Mouse (Mus musculus) lung, embryonic 14.5 days (tissue): ENCODE results near the gene Slc4a4. TPM values are rescaled to one million over a fixed set of nuclear protein-coding genes. Genes with fewer than 3 reads are reported as not detected.

ENCODE experiments used
- ATAC-seq: fragments of 200-750 bp; cut with Nextera tagmentation; 2 replicates; pipeline ENCODE4 v1.8.0; 2017; ENCODE audit warnings: mild to moderate bottlenecking, moderate TSS enrichment, moderate library complexity; ENCODE audit not compliant: insufficient read depth
- DNase-seq: peaks from one replicate; pipeline ENCODE4 v3.0.0-alpha.2; 2015
- H3K27ac ChIP-seq: fragments of 300-500 bp; sonication (generic); 2 replicates; pipeline ENCODE4 v1.5.1; 2014; ENCODE audit warnings: low read depth, mild to moderate bottlenecking, moderate library complexity
- H3K27me3 ChIP-seq: fragments of 300-500 bp; sonication (generic); 2 replicates; pipeline ENCODE4 v1.6.1; 2014; ENCODE audit warnings: low read length, control low read depth; ENCODE audit not compliant: insufficient read depth
- H3K36me3 ChIP-seq: fragments of 300-500 bp; sonication (generic); 2 replicates; pipeline ENCODE4 v1.6.1; 2014; ENCODE audit warnings: control low read depth; ENCODE audit not compliant: insufficient read depth
- H3K4me1 ChIP-seq: fragments of 300-500 bp; sonication (generic); 2 replicates; pipeline ENCODE4 v1.6.1; 2014; ENCODE audit warnings: antibody characterized with exemption, control low read depth; ENCODE audit not compliant: insufficient read depth
- H3K4me2 ChIP-seq: fragments of 300-500 bp; sonication (generic); 2 replicates; pipeline ENCODE4 v1.6.1; 2014; ENCODE audit warnings: mild to moderate bottlenecking
- H3K4me3 ChIP-seq: fragments of 300-500 bp; sonication (generic); 2 replicates; pipeline ENCODE4 v1.5.1; 2014; ENCODE audit warnings: low read depth, low read length
- H3K9ac ChIP-seq: fragments of 300-500 bp; sonication (generic); 2 replicates; pipeline ENCODE4 v1.6.1; 2014
- H3K9me3 ChIP-seq: fragments of 300-500 bp; sonication (generic); 2 replicates; pipeline ENCODE4 v1.6.1; 2016; ENCODE audit warnings: low read depth, low read length, control low read depth
- CTCF ChIP-seq: IDR thresholded peaks from 2 replicates; pipeline ENCODE4 v1.5.1; 2016; ENCODE audit warnings: antibody characterized with exemption, low read depth
- WGBS: fragments of 180-500 bp; shearing (Covaris S2); extraction: QIAGEN DNeasy Blood & Tissue Kit; methylation state at CpG from one replicate; pipeline ENCODE4 v1.1.7; 2014; 5-methylcytosine and 5-hydroxymethylcytosine counted together
- polyA plus RNA-seq: library from polyadenylated mRNA; unstranded; fragments of >200 nt; fragmentation: Nextera tagmentation; extraction: Ambion mirVana; gene quantifications from 2 replicates; pipeline ENCODE4 v1.2.1, GENCODE M21; 2014

The Slc4a4 gene
- polyA plus RNA-seq, 1 experiment from 2014 or later, result 5.2 TPM

DNA sequence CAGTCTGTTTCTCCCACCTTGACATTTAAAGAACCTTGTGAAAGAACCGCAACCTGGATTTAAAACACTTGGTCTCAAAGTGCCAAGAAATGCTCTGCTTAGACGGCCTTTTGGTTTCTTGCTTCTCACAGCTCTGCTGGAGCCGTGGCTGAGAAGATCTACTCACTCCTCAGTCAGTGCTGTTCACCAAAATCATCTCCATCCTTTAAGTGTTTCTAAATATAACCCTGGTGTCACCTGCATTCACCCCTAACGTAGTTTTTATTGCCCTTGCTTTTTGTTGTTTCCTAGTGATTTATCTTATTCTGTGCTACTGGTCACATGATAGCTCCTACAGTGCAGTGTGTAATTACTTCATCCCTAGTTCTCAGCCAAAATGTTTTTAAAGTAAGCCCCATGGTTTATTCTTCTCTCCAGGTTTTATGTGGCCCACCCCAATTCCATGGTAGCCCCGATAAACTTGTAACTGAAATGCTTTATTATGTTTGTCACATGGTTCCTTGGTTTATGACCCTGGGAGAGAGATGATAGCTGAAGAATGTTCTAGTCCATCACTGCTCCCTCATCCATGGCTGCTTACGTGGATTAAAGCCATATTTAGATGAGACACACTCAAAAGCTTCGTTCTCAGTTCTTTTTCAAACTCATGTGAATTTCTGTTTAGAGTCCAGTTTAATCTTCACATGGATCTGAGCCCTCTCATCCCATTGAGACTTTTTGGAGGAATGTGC is 323.5 kb downstream of the Slc4a4 start:
- ATAC-seq (no peak), DNase-seq (no peak)
- WGBS, result 75% methylated on average over 7 of the region's 7 CpGs

DNA sequence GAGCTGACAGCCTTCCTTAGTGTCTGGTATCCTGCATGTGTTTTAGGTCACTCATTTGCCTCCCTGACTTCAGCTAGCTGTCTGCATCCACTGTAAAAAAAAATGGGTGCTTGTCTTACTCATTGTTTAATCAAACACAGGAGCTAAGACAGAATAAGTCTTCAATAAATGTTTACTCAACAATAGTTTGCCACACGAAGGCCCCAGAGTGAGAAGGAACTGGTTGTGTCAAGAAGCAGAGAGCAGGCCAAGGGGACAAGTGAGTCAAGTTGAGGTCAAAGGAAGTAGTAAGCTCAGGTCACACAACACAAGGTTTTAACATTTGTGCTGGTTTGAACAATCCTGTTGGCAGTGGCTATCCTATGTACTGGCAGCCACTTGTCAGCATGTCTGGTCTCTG is 324.4 kb downstream of the Slc4a4 start:
- Histone ChIP-seq H3K36me3 (no peaks in the 10 kb centered on the region), H3K4me3 (no peak overlapping the region), H3K9ac (no peak overlapping the region), H3K9me3 (no peaks in the 10 kb centered on the region), H3K4me1 (no peaks in the 10 kb centered on the region), H3K27ac (no peak overlapping the region), H3K27me3 (no peaks in the 10 kb centered on the region), H3K4me2 (no peak overlapping the region)
- no peak for ATAC-seq
- TF ChIP-seq CTCF, result no peak
- DNase-seq, result no peak
- WGBS, result 13% methylated on average over 1 of the region's 1 CpGs

More for the DNA sequence above, 323.5 kb downstream of the Slc4a4 start:
- Histone ChIP-seq H3K4me1 (no peaks in the 10 kb centered on the region), H3K36me3 (no peaks in the 10 kb centered on the region), H3K4me3 (no peak overlapping the region), H3K27me3 (no peaks in the 10 kb centered on the region), H3K4me2 (no peak overlapping the region), H3K9ac (no peak overlapping the region), H3K9me3 (no peaks in the 10 kb centered on the region), H3K27ac (no peak overlapping the region)
- no peak for TF ChIP-seq CTCF

DNA sequence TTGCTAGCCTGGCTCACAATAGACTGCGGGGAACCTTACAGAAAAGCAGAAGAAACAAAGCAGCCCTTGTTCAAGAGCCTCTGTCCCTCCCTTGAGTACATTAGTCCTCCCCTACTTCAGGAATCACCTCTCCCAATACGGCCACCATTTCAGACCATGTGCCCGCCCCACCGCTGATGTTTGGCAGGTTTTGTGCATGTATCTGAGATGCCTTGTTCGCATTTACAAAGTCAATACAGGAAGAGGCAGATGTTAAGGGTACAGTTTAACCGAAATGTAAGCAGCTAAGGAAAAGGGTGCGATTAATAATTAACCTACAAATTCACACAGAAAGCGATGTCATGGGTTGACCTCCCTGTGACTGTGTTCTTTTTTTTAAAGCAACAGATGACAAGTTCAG is 331.6 kb downstream of the Slc4a4 start:
- H3K27ac ChIP-seq, result peak overlapping the region; percentile 72; the same call in 1 of the 2 replicates
- H3K9ac ChIP-seq, result no peak overlapping the region
- 0 out of 2 replicates have a peak overlapping the region, but pooled peaks have one; percentile 4 for H3K4me2 ChIP-seq
- no peak overlapping the region for H3K4me3 ChIP-seq
- DNase-seq (peak; percentile 60), ATAC-seq (peak; percentile 81)
- H3K27me3 ChIP-seq, result no peaks in the 10 kb centered on the region
- 64% methylated on average over 8 of the region's 8 CpGs for WGBS
- no peaks in the 10 kb centered on the region for H3K36me3 ChIP-seq
- no peaks in the 10 kb centered on the region for H3K4me1 ChIP-seq
- no peaks in the 10 kb centered on the region for H3K9me3 ChIP-seq
- TF ChIP-seq CTCF, result no peak

DNA sequence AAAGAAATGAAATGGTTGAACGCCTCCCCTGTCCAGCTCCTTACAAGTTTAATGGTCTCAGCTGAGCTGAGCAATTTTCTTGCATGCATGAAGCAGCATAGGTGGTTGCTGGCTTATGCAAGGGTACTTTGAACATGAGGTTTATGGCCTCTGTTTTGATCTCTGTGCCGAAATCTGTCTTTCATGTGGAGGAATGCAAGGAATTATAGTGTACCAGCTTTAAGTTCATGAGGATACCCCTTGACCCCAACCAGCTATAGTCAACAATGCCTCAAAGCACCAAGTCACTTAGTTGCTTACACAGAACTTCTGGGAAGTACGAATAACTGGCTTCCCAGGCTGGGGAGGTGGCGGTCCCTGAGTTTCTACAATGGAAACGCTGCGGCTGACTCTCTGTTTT is 332.1 kb downstream of the Slc4a4 start:
- DNase-seq (peak; percentile 5), ATAC-seq (peak; percentile 16; the same call in 1 of the 2 replicates)
- Histone ChIP-seq H3K9ac (no peak overlapping the region), H3K36me3 (no peaks in the 10 kb centered on the region), H3K27me3 (no peaks in the 10 kb centered on the region), H3K4me1 (no peaks in the 10 kb centered on the region), H3K9me3 (no peaks in the 10 kb centered on the region), H3K27ac (peak overlapping the region; percentile 61; the same call in 1 of the 2 replicates), H3K4me3 (no peak overlapping the region), H3K4me2 (no peak overlapping the region)
- WGBS, result 55% methylated on average over 6 of the region's 6 CpGs
- no peak for TF ChIP-seq CTCF

DNA sequence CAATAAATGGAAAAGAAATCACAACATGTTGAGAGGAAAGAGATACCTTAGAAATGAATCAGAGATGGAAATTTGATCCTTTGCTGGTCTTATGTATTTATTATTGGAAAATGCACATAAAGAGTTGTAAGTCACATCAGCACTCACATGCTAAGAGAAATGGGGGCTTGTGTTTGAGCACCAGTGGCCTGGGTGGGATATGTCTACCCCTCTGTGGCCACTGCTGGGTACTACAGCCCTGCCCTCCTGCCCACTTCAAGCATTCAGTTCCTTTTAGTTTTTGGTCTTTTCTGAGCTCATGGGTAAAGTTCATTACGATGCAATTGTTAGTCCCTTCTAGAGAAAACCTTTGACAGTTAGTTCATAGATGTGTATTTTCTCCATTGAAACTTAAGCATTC is 335.0 kb downstream of the Slc4a4 start:
- DNase-seq, result peak; percentile 73

DNA sequence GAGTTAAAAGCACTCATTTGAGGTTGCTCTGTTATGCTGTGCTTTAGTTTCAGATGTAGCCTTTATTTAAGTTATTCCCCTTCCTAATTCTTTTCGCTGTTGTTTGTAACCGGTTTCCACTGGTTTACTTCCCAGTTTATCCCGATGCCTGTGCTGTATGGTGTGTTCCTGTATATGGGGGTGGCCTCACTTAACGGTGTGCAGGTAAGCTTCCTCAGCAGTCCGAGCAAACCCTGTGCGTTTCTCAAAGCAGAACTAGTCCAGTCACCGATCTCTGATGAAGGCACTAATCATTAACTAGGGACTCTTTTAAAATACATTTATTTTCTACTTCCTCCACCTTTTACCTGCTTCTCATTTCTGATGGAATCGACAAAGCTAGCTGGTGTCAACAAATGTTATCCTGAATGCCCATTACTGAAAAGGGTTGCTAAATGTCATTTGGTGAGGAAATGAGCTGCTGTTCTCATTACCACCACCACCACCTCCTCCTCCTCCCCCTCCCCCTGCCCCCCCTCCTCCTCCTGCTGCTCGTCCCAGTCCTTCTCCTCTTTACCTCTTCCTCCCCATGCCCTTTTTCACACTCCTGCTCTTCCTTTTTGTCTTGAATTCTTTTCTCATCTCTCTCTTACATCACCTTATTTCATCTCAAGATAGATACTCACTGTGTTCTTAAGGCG is 336.6 kb downstream of the Slc4a4 start:
- 41% methylated on average over 10 of the region's 10 CpGs for WGBS
- Histone ChIP-seq H3K9me3 (no peaks in the 10 kb centered on the region), H3K4me3 (no peak overlapping the region), H3K27ac (no peak overlapping the region), H3K27me3 (no peaks in the 10 kb centered on the region), H3K9ac (no peak overlapping the region), H3K4me1 (no peaks in the 10 kb centered on the region), H3K36me3 (no peaks in the 10 kb centered on the region), H3K4me2 (no peak overlapping the region)
- no peak for ATAC-seq
- no peak for DNase-seq
- TF ChIP-seq CTCF, result no peak

More for the DNA sequence above, 335.0 kb downstream of the Slc4a4 start:
- H3K9ac ChIP-seq, result no peak overlapping the region
- H3K27ac ChIP-seq, result no peak overlapping the region
- TF ChIP-seq CTCF, result peak; percentile 85
- H3K9me3 ChIP-seq, result no peaks in the 10 kb centered on the region
- H3K36me3 ChIP-seq, result no peaks in the 10 kb centered on the region
- no peaks in the 10 kb centered on the region for H3K27me3 ChIP-seq
- WGBS, result 40% methylated on average over 1 of the region's 1 CpGs
- no peak overlapping the region for H3K4me3 ChIP-seq
- ATAC-seq, result 0 out of 2 replicates have a peak, but pooled peaks have one; percentile 71
- H3K4me1 ChIP-seq, result no peaks in the 10 kb centered on the region
- no peak overlapping the region for H3K4me2 ChIP-seq

DNA sequence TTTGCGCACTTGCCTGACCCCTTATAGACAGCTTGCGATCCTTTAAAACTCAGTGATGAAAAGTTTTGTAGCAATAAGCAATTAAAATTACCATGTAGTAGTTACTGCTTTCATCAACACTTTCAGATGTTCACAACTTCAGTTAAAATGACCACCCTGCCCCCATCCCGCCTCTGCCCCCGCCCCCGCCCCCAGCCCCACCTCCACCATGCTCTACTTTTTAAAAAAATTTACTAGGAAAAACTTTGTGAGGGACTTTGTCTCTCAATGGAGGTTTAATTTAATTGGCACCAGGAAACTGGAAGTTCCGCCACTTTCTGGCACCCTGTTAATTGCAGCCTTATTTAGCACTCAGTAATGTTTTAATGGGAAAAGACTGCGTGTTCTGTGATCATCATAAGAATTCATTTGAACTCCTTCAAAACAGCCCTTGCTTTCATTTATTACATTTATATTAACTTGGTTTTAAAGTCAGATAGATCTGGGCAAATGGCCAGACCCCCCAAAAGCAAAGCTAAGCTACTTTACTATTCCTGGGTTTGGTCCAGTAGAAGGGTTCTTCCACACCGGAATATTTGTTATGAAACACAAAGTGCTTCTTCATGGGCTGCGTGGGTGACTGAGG is 337.2 kb downstream of the Slc4a4 start:
- Histone ChIP-seq H3K4me2 (no peak overlapping the region), H3K36me3 (no peaks in the 10 kb centered on the region), H3K9ac (no peak overlapping the region), H3K4me3 (no peak overlapping the region), H3K27me3 (no peaks in the 10 kb centered on the region), H3K4me1 (no peaks in the 10 kb centered on the region), H3K27ac (no peak overlapping the region), H3K9me3 (no peaks in the 10 kb centered on the region)
- no peak for TF ChIP-seq CTCF
- DNase-seq, result peak; percentile 81
- 56% methylated on average over 9 of the region's 9 CpGs for WGBS
- peak; percentile 15; the same call in 1 of the 2 replicates for ATAC-seq
